Mouse (Mus musculus): Measurements from ENCODE around the gene Rab22a.
A peak's percentile ranks its signal among the peaks of the same experiment; 100 is the strongest.

The Rab22a gene

DNA sequence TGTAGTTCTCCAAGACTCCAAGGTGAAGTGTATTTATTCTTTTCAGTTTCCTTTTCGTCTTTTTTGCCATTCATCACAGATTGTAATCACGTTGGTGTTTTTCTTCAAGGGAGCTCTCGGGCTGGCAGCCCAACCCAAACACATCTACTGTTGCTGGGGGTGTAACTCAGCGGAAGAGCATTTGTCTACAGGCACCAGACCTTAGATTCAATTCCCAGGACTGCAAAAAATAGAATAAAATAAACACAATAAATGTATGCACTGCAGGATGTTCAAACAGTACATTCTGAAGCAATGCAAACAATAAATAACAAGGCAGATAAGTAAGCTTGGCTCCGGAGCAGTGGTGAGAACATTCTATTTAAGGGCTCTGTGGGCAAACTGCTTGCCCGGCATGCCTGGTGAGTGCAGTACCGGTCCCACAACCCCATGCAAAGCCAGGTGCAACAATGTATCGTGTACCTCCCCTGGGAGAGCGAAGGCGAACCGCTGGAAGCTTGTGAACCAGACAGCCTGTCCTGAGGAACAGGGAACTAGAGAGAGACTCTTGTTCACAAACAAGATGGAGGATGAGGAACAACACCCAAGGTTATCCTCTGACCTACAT, 62.8 kb downstream of the Rab22a start:
- DNase-seq (ENCODE audit: low spot score), result no peak

- DNase-seq (ENCODE audit: low spot score), result no peak
Measured at GRCm38 (mm10) chr2:173724382-173724781, 64.8 kb downstream of the Rab22a start.

DNA sequence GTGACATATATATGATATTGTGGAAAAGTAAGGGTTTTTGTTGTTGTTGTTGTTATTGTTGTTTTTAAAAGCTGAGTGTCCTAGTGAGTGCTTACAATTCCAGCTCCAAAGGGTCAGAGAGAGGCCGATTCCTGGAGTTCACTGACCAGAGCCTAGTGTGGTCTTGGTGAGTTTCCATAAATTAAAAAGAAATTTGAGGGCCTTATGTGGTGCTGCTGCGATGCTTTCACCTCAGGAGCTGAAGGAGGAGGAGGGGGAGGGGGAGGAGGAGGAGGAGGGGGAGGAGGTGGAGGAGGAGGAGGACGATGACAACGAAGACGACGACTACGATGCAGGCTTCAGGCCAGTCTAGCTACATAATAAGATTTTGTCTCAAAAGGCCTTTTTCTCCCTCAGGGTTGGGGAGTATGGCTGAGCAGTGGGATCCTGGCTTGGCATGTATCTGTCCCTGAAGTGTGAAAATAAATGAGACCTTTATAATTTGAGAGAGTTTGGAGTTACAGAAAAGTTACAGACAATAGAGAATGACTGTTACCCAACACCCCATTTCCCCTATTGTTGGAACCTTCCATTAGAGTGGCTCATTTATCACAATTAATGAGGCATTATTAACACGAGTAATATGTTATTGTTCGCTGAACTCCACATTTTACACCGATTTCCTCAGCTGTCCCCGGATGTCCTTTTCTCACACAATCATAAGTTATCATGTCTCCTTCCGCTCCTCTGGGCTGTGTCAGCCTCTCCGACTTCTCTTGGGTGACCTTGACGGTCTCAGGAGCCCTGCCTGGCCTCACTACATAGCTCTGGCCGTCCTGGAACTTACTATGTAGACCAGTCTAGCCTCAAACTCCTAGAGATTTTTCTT, 65.6 kb downstream of the Rab22a start:
- DNase-seq (ENCODE audit: low spot score), result no peak

DNA sequence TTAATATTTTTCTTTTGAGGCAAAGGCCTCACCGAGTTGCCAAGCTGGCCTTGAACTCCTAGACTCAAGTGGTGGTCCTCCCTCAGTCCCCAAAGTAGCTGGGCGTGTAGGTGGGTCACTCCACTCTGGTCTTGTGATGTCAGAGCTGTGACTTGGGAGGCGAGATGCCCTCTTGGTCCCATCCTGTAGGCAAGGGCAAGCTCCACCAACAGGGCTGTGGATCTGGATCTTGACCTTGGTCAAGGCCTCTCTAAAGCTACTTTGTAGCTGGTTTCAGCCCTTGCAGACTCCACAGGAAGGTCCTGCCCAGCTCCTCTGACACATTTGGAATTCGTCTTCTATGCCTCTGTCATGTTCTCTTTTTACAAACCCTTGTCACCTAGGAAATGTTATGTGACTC, 66.3 kb downstream of the Rab22a start:
- no peak for DNase-seq (ENCODE audit: low spot score)

- DNase-seq (ENCODE audit: low spot score), result no peak
Measured at GRCm38 (mm10) chr2:173730444-173730966, 70.9 kb downstream of the Rab22a start.

DNA sequence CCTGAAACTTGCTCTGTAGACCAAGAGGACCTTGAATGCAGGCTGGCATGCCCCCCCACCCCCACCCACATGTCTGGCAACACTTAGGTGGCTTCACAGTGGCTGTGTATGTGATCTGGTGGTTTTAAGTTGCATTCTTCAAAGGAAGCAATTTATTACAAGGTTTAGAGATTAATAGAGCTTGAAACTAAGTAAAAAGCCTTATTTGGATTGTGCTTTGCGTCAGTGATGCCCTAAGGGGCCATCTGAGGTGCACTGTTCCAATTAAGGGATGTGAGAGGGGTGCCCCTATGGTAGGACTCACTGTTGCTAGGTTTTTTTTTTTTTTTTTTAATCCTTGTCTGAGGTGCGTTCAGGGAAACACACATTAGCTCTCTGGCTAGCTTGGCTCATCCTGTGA, 74.9 kb downstream of the Rab22a start:
- DNase-seq (ENCODE audit: low spot score), result no peak

DNA sequence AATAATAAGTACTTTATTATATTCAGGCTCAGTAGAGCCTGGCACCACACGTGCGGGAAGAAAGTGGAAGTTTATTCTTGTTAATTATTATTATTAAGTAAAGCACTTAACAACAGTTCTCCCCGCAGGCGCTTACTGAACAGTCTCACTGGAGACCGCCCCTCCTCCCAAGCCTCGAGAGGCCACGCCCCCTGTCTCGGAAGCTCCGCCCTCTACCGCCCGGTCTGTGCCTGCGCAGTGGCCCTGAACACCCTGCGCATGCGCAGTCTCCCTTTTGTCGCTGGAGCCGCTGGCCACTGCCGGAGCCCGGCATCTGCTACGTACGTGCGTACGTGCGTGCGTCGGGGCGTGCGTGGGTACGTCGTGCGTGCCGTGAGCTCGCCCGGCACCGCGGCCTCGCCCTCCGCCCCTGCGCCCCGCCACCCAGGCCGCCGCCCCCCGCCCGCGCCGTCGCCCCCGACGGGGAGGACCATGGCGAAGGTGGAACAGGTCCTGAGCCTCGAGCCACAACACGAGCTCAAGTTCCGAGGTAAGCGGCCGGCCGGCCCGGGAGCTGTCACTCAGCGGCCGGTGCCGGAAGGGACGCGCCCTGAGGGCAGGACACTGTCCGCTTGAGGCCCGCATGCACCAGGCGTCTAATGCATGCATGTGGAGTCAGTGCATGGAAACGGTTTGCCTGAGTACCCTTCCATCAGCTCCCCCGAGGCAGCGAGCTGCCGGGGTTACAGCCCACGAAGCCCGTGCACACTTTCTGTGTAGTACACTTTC, 77.8 kb downstream of the Rab22a start, which contains the start of gene Vapb:
Gene Vapb, plus strand, starts transcription at position 290 of the 768 bp plus-strand sequence.
- peak; percentile 100 for DNase-seq (ENCODE audit: low spot score)

- no peak for DNase-seq (ENCODE audit: low spot score)
Measured at GRCm38 (mm10) chr2:173738232-173738631, 78.7 kb downstream of the Rab22a start.

DNA sequence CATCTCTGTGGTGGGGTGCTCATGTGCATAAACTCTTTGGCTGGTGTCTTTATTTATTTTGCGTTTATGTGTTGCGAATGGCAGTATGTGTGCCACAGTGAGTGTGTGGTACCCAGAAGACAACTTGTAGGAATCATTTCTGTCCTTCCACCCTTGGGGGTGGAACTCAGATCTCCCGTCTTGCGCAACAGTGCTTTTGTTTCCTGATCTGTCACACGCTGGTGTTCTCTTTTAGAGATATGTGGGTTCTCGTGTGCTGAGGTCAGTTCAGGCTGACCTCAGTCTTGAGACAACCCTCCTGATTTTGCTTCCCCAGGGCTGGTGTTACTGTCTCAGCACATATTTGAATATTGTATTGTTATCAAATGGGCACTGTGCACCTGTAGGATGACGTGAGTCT, 79.5 kb downstream of the Rab22a start:
- no peak for DNase-seq (ENCODE audit: low spot score)

GRCm38 (mm10) chr2:173742090-173742489, 82.5 kb downstream of the Rab22a start:
- DNase-seq (ENCODE audit: low spot score), result no peak

DNA sequence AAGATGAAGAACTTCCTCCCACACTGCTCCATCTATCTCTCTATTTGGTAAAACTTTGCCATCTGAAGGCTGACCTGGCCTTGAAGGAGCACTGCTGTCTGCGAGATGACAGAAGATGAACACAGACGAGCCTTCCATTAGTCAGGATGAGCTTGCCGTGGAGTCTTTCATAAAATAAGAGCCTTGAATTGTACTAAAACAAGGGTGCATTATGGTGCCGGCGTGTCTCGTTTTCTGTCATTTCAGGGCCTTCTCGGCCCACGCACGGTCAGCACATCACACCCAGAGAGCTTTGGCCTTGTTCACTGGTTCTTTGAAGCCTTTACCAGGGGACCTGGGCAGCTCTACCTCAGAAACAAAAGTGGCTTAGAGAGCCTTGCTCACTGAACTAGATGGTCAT, 83.2 kb downstream of the Rab22a start:
- DNase-seq (ENCODE audit: low spot score), result no peak

- no peak for DNase-seq (ENCODE audit: low spot score)
Measured at GRCm38 (mm10) chr2:173744070-173744815, 84.7 kb downstream of the Rab22a start.

DNA sequence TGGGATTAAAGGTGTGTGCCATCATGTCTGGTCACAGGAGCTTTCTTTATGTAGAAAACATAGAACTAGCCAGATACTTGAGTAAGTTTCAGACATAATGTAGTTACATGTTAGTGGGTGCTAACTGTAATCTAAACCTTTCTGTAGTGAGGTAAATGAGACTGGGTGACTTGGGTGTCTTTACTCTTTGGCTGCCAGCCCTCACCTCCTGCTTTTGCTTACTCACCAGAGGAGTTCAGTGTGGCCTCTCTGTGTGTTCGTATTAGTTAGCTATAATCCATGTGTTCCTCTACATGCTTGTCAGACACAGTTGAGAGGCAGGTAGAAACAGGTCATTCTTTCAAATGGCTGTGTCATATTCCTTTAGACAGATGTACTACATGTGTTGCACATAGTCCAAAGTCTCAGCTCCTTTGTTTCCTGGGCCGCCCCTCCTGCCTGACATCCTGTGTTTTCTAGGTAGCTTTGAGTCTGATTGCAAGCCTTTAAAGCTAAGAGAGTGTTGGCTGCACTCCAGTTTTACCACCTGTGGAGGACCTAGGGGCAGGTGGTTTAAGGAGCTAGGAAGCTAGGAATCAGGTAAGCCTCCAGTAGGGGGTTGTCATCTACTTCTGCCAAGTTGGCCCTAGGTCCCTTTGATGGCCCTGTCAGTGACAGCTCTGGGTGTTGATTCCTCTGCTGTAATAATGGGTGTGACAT, 89.5 kb downstream of the Rab22a start:
- DNase-seq (ENCODE audit: low spot score), result no peak

DNA sequence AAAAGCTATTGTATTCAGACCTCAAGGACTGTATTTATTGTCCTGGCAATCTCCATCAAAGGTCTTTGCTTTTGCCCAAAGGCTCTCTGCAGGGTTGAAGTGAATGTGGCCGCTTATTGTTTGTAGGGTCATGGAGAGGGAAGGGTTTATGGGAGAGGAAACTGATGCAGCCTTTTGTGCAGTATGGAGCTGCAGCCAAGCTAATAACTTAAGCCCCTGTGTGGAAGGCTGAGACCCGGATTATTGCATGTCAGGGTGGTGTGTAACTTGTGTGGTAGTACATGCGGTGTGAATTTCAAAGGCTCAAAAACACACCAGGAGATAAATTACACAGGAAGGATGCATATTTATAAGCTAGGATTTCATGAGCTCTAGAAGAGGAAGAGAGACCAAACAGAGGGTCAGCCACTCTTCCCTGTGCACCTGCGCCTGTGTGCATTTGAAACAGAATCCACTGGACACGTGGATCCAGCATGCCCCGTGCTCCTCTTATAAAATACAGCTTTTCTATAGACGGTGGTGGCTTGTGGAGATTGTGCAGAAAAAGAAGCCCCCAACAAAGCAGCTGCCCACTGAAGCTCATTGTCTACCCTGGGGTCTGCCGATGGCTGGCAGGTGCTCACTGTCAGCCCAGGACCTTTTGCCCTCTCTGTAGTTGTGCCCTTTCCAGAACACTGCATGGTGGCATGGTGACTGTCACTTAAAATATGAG, 96.0 kb downstream of the Rab22a start:
- no peak for DNase-seq (ENCODE audit: low spot score)
